Mouse (Mus musculus) liver, embryonic 13.5 days (tissue): ENCODE data around the gene Ctbp2. TPM values are rescaled to one million over a fixed set of nuclear protein-coding genes. Genes with fewer than 3 reads are reported as not detected.

Experiments
- ATAC-seq: fragments of 200-750 bp; cut with Nextera tagmentation; 2 replicates; pipeline ENCODE4 v1.8.0; 2017; ENCODE audit warnings: low read depth, mild to moderate bottlenecking, moderate number of reproducible peaks, moderate library complexity
- DNase-seq: peaks from one replicate; pipeline ENCODE4 v3.0.0; 2022
- H3K27ac ChIP-seq: fragments of 300-500 bp; sonication (generic); 2 replicates; pipeline ENCODE4 v1.5.1; 2015; ENCODE audit warnings: moderate library complexity, mild to moderate bottlenecking, inconsistent platforms
- H3K27me3 ChIP-seq: fragments of 300-500 bp; sonication (generic); 2 replicates; pipeline ENCODE4 v1.6.1; 2015; ENCODE audit warnings: mild to moderate bottlenecking, inconsistent platforms
- H3K36me3 ChIP-seq: fragments of 300-500 bp; sonication (generic); 2 replicates; pipeline ENCODE4 v1.6.1; 2015; ENCODE audit warnings: mild to moderate bottlenecking, inconsistent platforms
- H3K4me1 ChIP-seq: fragments of 300-500 bp; sonication (generic); replicated peaks from 2 replicates; pipeline ENCODE4 v1.6.1; 2015; ENCODE audit warnings: inconsistent platforms
- H3K4me2 ChIP-seq: fragments of 300-500 bp; sonication (generic); 2 replicates; pipeline ENCODE4 v1.6.1; 2015; ENCODE audit warnings: inconsistent platforms, mild to moderate bottlenecking, moderate library complexity
- H3K4me3 ChIP-seq: fragments of 300-500 bp; sonication (generic); replicated peaks from 2 replicates; pipeline ENCODE4 v1.5.1; 2015; ENCODE audit warnings: mild to moderate bottlenecking, inconsistent platforms
- H3K9ac ChIP-seq: fragments of 300-500 bp; sonication (generic); 2 replicates; pipeline ENCODE4 v1.6.1; 2015; ENCODE audit warnings: mild to moderate bottlenecking, inconsistent platforms
- H3K9me3 ChIP-seq: fragments of 300-500 bp; sonication (generic); replicated peaks from 2 replicates; pipeline ENCODE4 v1.6.1; 2016; ENCODE audit warnings: inconsistent platforms
- WGBS: fragments of 180-500 bp; shearing (Covaris S2); methylation state at CpG from one replicate; pipeline ENCODE4 v1.1.7; 2015; ENCODE audit not compliant: insufficient replicate concordance; 5-methylcytosine and 5-hydroxymethylcytosine counted together
- polyA plus RNA-seq: library from polyadenylated mRNA; unstranded; fragments of >200 nt; fragmentation: Nextera tagmentation; extraction: Ambion mirVana; gene quantifications from 2 replicates; pipeline ENCODE4 v1.2.1, GENCODE M21; 2015

Gene Ctbp2
- polyA plus RNA-seq, 1 experiment from 2014 or later, result 11.4 TPM

GRCm38 (mm10) chr7:133003421-133003820, 120.7 kb downstream of the Ctbp2 start:
- Histone ChIP-seq H3K9ac (no peak overlapping the region), H3K27ac (no peak overlapping the region), H3K36me3 (peaks cover 11% of the 10 kb centered on the region), H3K4me3 (no peak overlapping the region), H3K4me2 (no peak overlapping the region), H3K4me1 (peaks cover 21% of the 10 kb centered on the region), H3K9me3 (no peaks in the 10 kb centered on the region), H3K27me3 (no peaks in the 10 kb centered on the region)
- ATAC-seq (peak; percentile 63), DNase-seq (no peak)
- WGBS, result 8% methylated on average over 3 of the region's 3 CpGs

- DNase-seq (no peak), ATAC-seq (no peak)
- H3K4me1 ChIP-seq, result peaks cover 17% of the 10 kb centered on the region
- no peak overlapping the region for H3K27ac ChIP-seq
- no peak overlapping the region for H3K4me3 ChIP-seq
- H3K36me3 ChIP-seq, result peaks cover 21% of the 10 kb centered on the region
- no peak overlapping the region for H3K9ac ChIP-seq
- H3K9me3 ChIP-seq, result no peaks in the 10 kb centered on the region
- H3K4me2 ChIP-seq, result no peak overlapping the region
- no peaks in the 10 kb centered on the region for H3K27me3 ChIP-seq
- WGBS, result 83% methylated on average over 6 of the region's 6 CpGs
These were observed 121.9 kb downstream of the Ctbp2 start for GRCm38 (mm10) chr7:133002271-133002670.

- whole genome bisulfite sequencing, result 83% methylated on average over 3 of the region's 3 CpGs
- DNase-seq, result no peak
- peaks cover 26% of the 10 kb centered on the region for H3K36me3 ChIP-seq
These were observed 122.8 kb downstream of the Ctbp2 start for GRCm38 (mm10) chr7:133001388-133001787.

GRCm38 (mm10) chr7:132999061-132999460, 125.1 kb downstream of the Ctbp2 start:
- Histone ChIP-seq H3K27ac (no peak overlapping the region), H3K4me2 (no peak overlapping the region), H3K4me1 (peaks cover 10% of the 10 kb centered on the region), H3K27me3 (no peaks in the 10 kb centered on the region), H3K9ac (no peak overlapping the region), H3K4me3 (no peak overlapping the region), H3K9me3 (no peaks in the 10 kb centered on the region), H3K36me3 (peaks cover 24% of the 10 kb centered on the region)
- ATAC-seq (no peak), DNase-seq (no peak)
- WGBS, result 85% methylated on average over 11 of the region's 11 CpGs

More at GRCm38 (mm10) chr7:133001388-133001787, 122.8 kb downstream of the Ctbp2 start:
- no peak overlapping the region for H3K4me2 ChIP-seq
- no peak overlapping the region for H3K9ac ChIP-seq
- H3K9me3 ChIP-seq, result no peaks in the 10 kb centered on the region
- no peaks in the 10 kb centered on the region for H3K27me3 ChIP-seq
- peaks cover 16% of the 10 kb centered on the region for H3K4me1 ChIP-seq
- no peak overlapping the region for H3K4me3 ChIP-seq
- no peak for ATAC-seq
- no peak overlapping the region for H3K27ac ChIP-seq

- H3K4me2 ChIP-seq, result no peak overlapping the region
- no peak overlapping the region for H3K9ac ChIP-seq
- WGBS, result 80% methylated on average over 12 of the region's 12 CpGs
- H3K27ac ChIP-seq, result no peak overlapping the region
- no peak overlapping the region for H3K4me3 ChIP-seq
- ATAC-seq (no peak), DNase-seq (no peak)
- H3K27me3 ChIP-seq, result no peaks in the 10 kb centered on the region
- peaks cover 24% of the 10 kb centered on the region for H3K36me3 ChIP-seq
- H3K4me1 ChIP-seq, result peaks cover 6% of the 10 kb centered on the region; the same call in 1 of the 2 replicates
- no peaks in the 10 kb centered on the region for H3K9me3 ChIP-seq
These were observed 125.5 kb downstream of the Ctbp2 start for GRCm38 (mm10) chr7:132998639-132999038.

- no peak overlapping the region for H3K4me3 ChIP-seq
- no peak overlapping the region for H3K27ac ChIP-seq
- 66% methylated on average over 5 of the region's 5 CpGs for WGBS
- no peaks in the 10 kb centered on the region for H3K9me3 ChIP-seq
- no peak for DNase-seq
- H3K36me3 ChIP-seq, result peaks cover 25% of the 10 kb centered on the region
- no peaks in the 10 kb centered on the region for H3K4me1 ChIP-seq
- no peaks in the 10 kb centered on the region for H3K27me3 ChIP-seq
- no peak overlapping the region for H3K9ac ChIP-seq
- no peak for ATAC-seq
- no peak overlapping the region for H3K4me2 ChIP-seq
These were observed 127.8 kb downstream of the Ctbp2 start for GRCm38 (mm10) chr7:132996391-132996790.

- peaks cover 40% of the 10 kb centered on the region for H3K36me3 ChIP-seq
- no peak overlapping the region for H3K4me3 ChIP-seq
- no peaks in the 10 kb centered on the region for H3K9me3 ChIP-seq
- no peak for ATAC-seq
- WGBS, result 69% methylated on average over 6 of the region's 6 CpGs
- no peak overlapping the region for H3K27ac ChIP-seq
- no peak for DNase-seq
- H3K9ac ChIP-seq, result no peak overlapping the region
- H3K4me2 ChIP-seq, result no peak overlapping the region
- no peaks in the 10 kb centered on the region for H3K4me1 ChIP-seq
- H3K27me3 ChIP-seq, result no peaks in the 10 kb centered on the region
These were observed 129.4 kb downstream of the Ctbp2 start for GRCm38 (mm10) chr7:132994628-132995191.

- no peak for DNase-seq
- Histone ChIP-seq H3K27ac (no peak overlapping the region), H3K9ac (no peak overlapping the region), H3K36me3 (peaks cover 38% of the 10 kb centered on the region), H3K4me1 (no peaks in the 10 kb centered on the region), H3K9me3 (no peaks in the 10 kb centered on the region), H3K27me3 (no peaks in the 10 kb centered on the region), H3K4me3 (no peak overlapping the region), H3K4me2 (no peak overlapping the region)
- no peak for ATAC-seq
- 78% methylated on average over 8 of the region's 8 CpGs for WGBS
These were observed 130.0 kb downstream of the Ctbp2 start for GRCm38 (mm10) chr7:132994120-132994519.

GRCm38 (mm10) chr7:132992967-132993615, 131.1 kb downstream of the Ctbp2 start:
- no peak overlapping the region for H3K27ac ChIP-seq
- no peak for DNase-seq
- no peak for ATAC-seq
- no peaks in the 10 kb centered on the region for H3K27me3 ChIP-seq
- 75% methylated on average over 9 of the region's 9 CpGs for WGBS
- H3K4me1 ChIP-seq, result no peaks in the 10 kb centered on the region
- H3K9ac ChIP-seq, result no peak overlapping the region
- H3K36me3 ChIP-seq, result peaks cover 37% of the 10 kb centered on the region
- H3K4me2 ChIP-seq, result no peak overlapping the region
- H3K9me3 ChIP-seq, result no peaks in the 10 kb centered on the region
- H3K4me3 ChIP-seq, result no peak overlapping the region

- no peak overlapping the region for H3K4me2 ChIP-seq
- WGBS, result 81% methylated on average over 14 of the region's 14 CpGs
- ATAC-seq (no peak), DNase-seq (no peak)
- H3K27me3 ChIP-seq, result no peaks in the 10 kb centered on the region
- peaks cover 35% of the 10 kb centered on the region for H3K36me3 ChIP-seq
- no peak overlapping the region for H3K27ac ChIP-seq
- no peak overlapping the region for H3K4me3 ChIP-seq
- H3K9ac ChIP-seq, result no peak overlapping the region
- H3K9me3 ChIP-seq, result no peaks in the 10 kb centered on the region
- H3K4me1 ChIP-seq, result no peaks in the 10 kb centered on the region
These were observed 132.8 kb downstream of the Ctbp2 start for GRCm38 (mm10) chr7:132991240-132991900.

GRCm38 (mm10) chr7:132989839-132990238, 134.3 kb downstream of the Ctbp2 start:
- no peak overlapping the region for H3K4me2 ChIP-seq
- no peaks in the 10 kb centered on the region for H3K4me1 ChIP-seq
- WGBS, result 81% methylated on average over 5 of the region's 5 CpGs
- H3K9me3 ChIP-seq, result no peaks in the 10 kb centered on the region
- no peak overlapping the region for H3K27ac ChIP-seq
- DNase-seq, result no peak
- H3K36me3 ChIP-seq, result peaks cover 40% of the 10 kb centered on the region
- no peaks in the 10 kb centered on the region for H3K27me3 ChIP-seq
- H3K4me3 ChIP-seq, result no peak overlapping the region
- no peak overlapping the region for H3K9ac ChIP-seq
- ATAC-seq, result no peak
